Mouse (Mus musculus) heart, embryonic 16.5 days (tissue): ENCODE results near the gene Slc1a4. TPM values are rescaled to one million over a fixed set of nuclear protein-coding genes. Genes with fewer than 3 reads are reported as not detected.

Experiments used
- ATAC-seq: fragments of 200-750 bp; cut with Nextera tagmentation; replicated peaks from 2 replicates; pipeline ENCODE4 v1.8.0; 2017; ENCODE audit warnings: moderate number of reproducible peaks; ENCODE audit not compliant: insufficient read depth, low FRiP score; ENCODE audit errors: extremely low read depth
- H3K27ac ChIP-seq: fragments of 300-500 bp; sonication (generic); 2 replicates; pipeline ENCODE4 v1.5.1; 2014; ENCODE audit warnings: mild to moderate bottlenecking, low read length, control low read depth, moderate library complexity
- H3K27me3 ChIP-seq: fragments of 300-500 bp; sonication (generic); 2 replicates; pipeline ENCODE4 v1.6.1; 2014; ENCODE audit warnings: low read length, mixed read lengths; ENCODE audit not compliant: control insufficient read depth, insufficient read depth
- H3K36me3 ChIP-seq: fragments of 300-500 bp; sonication (generic); 2 replicates; pipeline ENCODE4 v1.6.1; 2014; ENCODE audit not compliant: control insufficient read depth, insufficient read depth
- H3K4me1 ChIP-seq: fragments of 300-500 bp; sonication (generic); 2 replicates; pipeline ENCODE4 v1.6.1; 2014; ENCODE audit warnings: low read length, mixed read lengths; ENCODE audit not compliant: control insufficient read depth, insufficient read depth
- H3K4me2 ChIP-seq: fragments of 300-500 bp; sonication (generic); 2 replicates; pipeline ENCODE4 v1.6.1; 2014; ENCODE audit warnings: low read depth, mild to moderate bottlenecking, control low read depth, low read length
- H3K4me3 ChIP-seq: fragments of 300-500 bp; sonication (generic); 2 replicates; pipeline ENCODE4 v1.5.1; 2014; ENCODE audit warnings: mild to moderate bottlenecking, control low read depth, low read length
- H3K9ac ChIP-seq: fragments of 300-500 bp; sonication (generic); 2 replicates; pipeline ENCODE4 v1.6.1; 2014; ENCODE audit warnings: low read length, control low read depth
- H3K9me3 ChIP-seq: fragments of 300-500 bp; sonication (generic); replicated peaks from 2 replicates; pipeline ENCODE4 v1.6.1; 2016; ENCODE audit warnings: low read length; ENCODE audit not compliant: control insufficient read depth
- WGBS: fragments of 180-500 bp; shearing (Covaris S2); extraction: QIAGEN DNeasy Blood & Tissue Kit; methylation state at CpG from one replicate; pipeline ENCODE4 v1.1.7; 2014; 5-methylcytosine and 5-hydroxymethylcytosine counted together
- polyA plus RNA-seq: library from polyadenylated mRNA; unstranded; fragments of >200 nt; fragmentation: Nextera tagmentation; extraction: Ambion mirVana; gene quantifications from 2 replicates; pipeline ENCODE4 v1.2.1, GENCODE M21; 2015

Gene Slc1a4
- polyA plus RNA-seq, result 7.5 and 8.3 TPM in 2 replicates

DNA sequence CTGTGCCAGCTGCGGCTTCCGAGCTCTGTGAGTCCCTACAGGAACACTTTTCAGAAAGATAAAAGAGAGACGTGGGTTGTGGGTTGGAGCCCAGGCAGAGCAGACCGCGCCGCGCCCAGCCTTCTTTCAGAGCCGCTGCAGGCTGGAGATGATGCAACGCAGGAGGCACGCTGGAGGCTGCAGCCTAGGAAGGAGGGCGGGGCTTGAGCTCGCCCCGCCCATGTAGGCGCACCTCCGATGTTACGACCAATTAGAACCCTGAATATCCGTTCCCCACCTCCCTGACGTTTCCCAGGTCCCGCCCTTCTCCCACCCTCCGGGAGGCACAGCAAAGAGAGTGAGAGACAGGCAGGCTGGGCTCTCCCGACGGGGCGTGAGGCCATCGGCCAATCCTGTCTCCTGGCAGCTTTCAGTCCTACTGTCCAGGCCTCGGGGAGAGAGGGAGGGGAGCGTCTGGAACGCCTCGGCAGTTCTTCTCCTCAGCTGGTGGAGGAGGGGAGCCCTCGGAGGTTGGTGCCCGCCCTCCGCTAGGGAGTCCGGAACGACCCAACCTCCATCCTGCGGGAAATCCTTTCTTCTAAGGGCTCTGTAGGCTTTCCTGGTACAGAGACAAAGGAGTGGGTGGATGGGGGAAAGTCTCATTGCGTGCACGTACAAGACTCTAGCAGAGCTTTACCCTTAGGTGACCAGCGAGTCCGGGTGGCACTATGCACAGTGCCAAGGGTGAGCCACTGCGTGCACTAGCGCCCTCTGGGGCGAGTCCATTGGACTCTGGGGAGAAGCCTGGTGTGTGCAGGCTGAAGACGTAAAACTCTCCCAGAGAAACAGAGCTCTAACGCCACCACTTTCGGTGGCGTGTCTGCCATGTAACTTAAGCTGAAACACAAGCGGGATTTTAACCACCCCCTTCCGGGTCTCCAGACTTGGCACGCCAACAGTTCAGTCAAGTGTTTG is at the start of gene Slc1a4:
TSS of gene Slc1a4 (minus strand) at position 153 of the 954 bp plus-strand sequence.
- H3K4me2 ChIP-seq, result peak within 1 kb of the TSS; percentile 99
- H3K9ac ChIP-seq, result peak within 1 kb of the TSS; percentile 89
- H3K4me3 ChIP-seq, result peak within 1 kb of the TSS; percentile 77
- H3K9me3 ChIP-seq, result no peaks in the 10 kb centered on the region
- WGBS, result under 1% methylated on average over 48 of the region's 48 CpGs
- H3K4me1 ChIP-seq, result peaks cover 9% of the 10 kb centered on the region
- H3K36me3 ChIP-seq, result no peaks in the 10 kb centered on the region
- ATAC-seq, result peak; percentile 98
- H3K27ac ChIP-seq, result peak within 1 kb of the TSS; percentile 95
- peaks cover 4% of the 10 kb centered on the region; the same call in 1 of the 2 replicates for H3K27me3 ChIP-seq

DNA sequence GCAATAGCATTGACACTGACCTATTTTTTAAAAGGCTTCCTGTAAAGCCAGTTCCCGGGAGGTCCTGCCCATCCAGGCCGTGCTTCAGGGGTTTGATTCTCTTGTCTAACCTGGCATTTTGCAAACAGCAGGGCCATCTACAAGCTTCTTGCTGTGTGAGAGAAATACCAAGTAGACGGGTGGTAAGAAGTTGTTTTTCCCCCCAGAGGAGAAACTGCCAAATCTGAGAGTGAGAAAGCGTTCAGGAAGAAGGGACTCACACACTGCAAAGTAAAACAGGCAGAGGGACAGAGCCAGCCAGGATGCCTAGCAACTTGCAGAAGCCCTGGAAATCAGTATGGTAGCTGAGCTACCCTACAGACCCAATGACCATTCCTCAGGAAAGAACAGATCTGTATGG is 47.6 kb upstream of the Slc1a4 start:
- WGBS, result 59% methylated on average over 4 of the region's 4 CpGs
- Histone ChIP-seq H3K9me3 (no peaks in the 10 kb centered on the region), H3K27me3 (no peaks in the 10 kb centered on the region), H3K4me1 (no peaks in the 10 kb centered on the region), H3K36me3 (no peaks in the 10 kb centered on the region), H3K27ac (no peak overlapping the region), H3K4me3 (no peak overlapping the region), H3K4me2 (no peak overlapping the region), H3K9ac (no peak overlapping the region)
- ATAC-seq, result no peak

DNA sequence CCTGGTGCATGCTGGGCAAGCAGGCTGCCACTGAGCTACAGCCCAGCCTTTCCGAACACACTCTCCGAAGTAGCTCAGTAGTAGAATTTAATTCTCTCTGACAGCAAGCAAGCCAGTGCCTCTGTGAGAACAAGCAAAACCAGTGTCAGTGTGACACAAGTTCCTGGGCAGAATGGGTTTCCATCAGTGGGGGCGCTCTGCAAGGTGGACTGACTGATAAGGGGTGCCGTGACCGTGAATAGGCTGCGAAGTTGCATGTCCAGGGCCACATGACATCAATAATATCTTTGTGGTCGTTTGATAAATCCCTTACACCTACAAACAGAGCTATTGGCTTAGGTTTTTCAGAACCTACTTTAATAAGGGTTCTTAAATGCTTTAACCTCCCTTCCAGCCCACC is 44.1 kb upstream of the Slc1a4 start:
- Histone ChIP-seq H3K4me3 (no peak overlapping the region), H3K27ac (no peak overlapping the region), H3K9ac (no peak overlapping the region), H3K4me2 (no peak overlapping the region), H3K27me3 (no peaks in the 10 kb centered on the region), H3K9me3 (no peaks in the 10 kb centered on the region), H3K36me3 (no peaks in the 10 kb centered on the region), H3K4me1 (peaks cover 5% of the 10 kb centered on the region; the same call in 1 of the 2 replicates)
- WGBS, result 75% methylated on average over 7 of the region's 7 CpGs
- no peak for ATAC-seq

GRCm38 (mm10) chr11:20372616-20373211 is 40.2 kb upstream of the Slc1a4 start:
- 67% methylated on average over 8 of the region's 8 CpGs for WGBS
- no peaks in the 10 kb centered on the region for H3K27me3 ChIP-seq
- no peaks in the 10 kb centered on the region for H3K9me3 ChIP-seq
- no peaks in the 10 kb centered on the region for H3K36me3 ChIP-seq
- no peak overlapping the region for H3K27ac ChIP-seq
- no peak overlapping the region for H3K4me3 ChIP-seq
- no peak for ATAC-seq
- H3K4me2 ChIP-seq, result no peak overlapping the region
- no peak overlapping the region for H3K9ac ChIP-seq
- H3K4me1 ChIP-seq, result peaks cover 5% of the 10 kb centered on the region; the same call in 1 of the 2 replicates

- WGBS, result 81% methylated on average over 2 of the region's 2 CpGs
- no peak overlapping the region for H3K9ac ChIP-seq
- peak overlapping the region; percentile 20; the same call in 1 of the 2 replicates for H3K27ac ChIP-seq
- H3K27me3 ChIP-seq, result no peaks in the 10 kb centered on the region
- ATAC-seq, result no peak
- H3K9me3 ChIP-seq, result no peaks in the 10 kb centered on the region
- peaks cover 5% of the 10 kb centered on the region; the same call in 1 of the 2 replicates for H3K4me1 ChIP-seq
- H3K36me3 ChIP-seq, result no peaks in the 10 kb centered on the region
- H3K4me3 ChIP-seq, result no peak overlapping the region
- H3K4me2 ChIP-seq, result no peak overlapping the region
Measured at GRCm38 (mm10) chr11:20370486-20370885, 38.0 kb upstream of the Slc1a4 start.

- no peak overlapping the region for H3K9ac ChIP-seq
Measured at GRCm38 (mm10) chr11:20366456-20366855, 33.9 kb upstream of the Slc1a4 start.

GRCm38 (mm10) chr11:20361354-20361753 is 28.8 kb upstream of the Slc1a4 start:
- no peaks in the 10 kb centered on the region for H3K36me3 ChIP-seq
- H3K27me3 ChIP-seq, result no peaks in the 10 kb centered on the region
- 70% methylated on average over 3 of the region's 3 CpGs for WGBS
- no peak for ATAC-seq
- H3K27ac ChIP-seq, result no peak overlapping the region
- no peak overlapping the region for H3K4me2 ChIP-seq
- H3K4me3 ChIP-seq, result no peak overlapping the region
- no peaks in the 10 kb centered on the region for H3K4me1 ChIP-seq
- H3K9me3 ChIP-seq, result peaks cover 4% of the 10 kb centered on the region; the same call in 1 of the 2 replicates
- no peak overlapping the region for H3K9ac ChIP-seq

More at GRCm38 (mm10) chr11:20366456-20366855, 33.9 kb upstream of the Slc1a4 start:
- no peaks in the 10 kb centered on the region for H3K4me1 ChIP-seq
- no peak overlapping the region for H3K4me2 ChIP-seq
- H3K4me3 ChIP-seq, result no peak overlapping the region
- no peak overlapping the region for H3K27ac ChIP-seq
- H3K36me3 ChIP-seq, result no peaks in the 10 kb centered on the region
- H3K27me3 ChIP-seq, result no peaks in the 10 kb centered on the region
- ATAC-seq, result no peak
- peaks cover 4% of the 10 kb centered on the region; the same call in 1 of the 2 replicates for H3K9me3 ChIP-seq
- WGBS, result 94% methylated on average over 1 of the region's 1 CpGs

GRCm38 (mm10) chr11:20357684-20358447 is 25.4 kb upstream of the Slc1a4 start:
- no peaks in the 10 kb centered on the region for H3K9me3 ChIP-seq
- no peaks in the 10 kb centered on the region for H3K27me3 ChIP-seq
- no peak overlapping the region for H3K27ac ChIP-seq
- no peak for ATAC-seq
- H3K36me3 ChIP-seq, result no peaks in the 10 kb centered on the region
- no peak overlapping the region for H3K4me3 ChIP-seq
- no peaks in the 10 kb centered on the region for H3K4me1 ChIP-seq
- H3K4me2 ChIP-seq, result no peak overlapping the region
- WGBS, result 71% methylated on average over 9 of the region's 9 CpGs
- no peak overlapping the region for H3K9ac ChIP-seq
